Mouse (Mus musculus): ENCODE results near the gene Gm5105.

The Gm5105 gene

GRCm38 (mm10) chr3:138067288-138067687 lies at the start of gene Gm5105:
Gene Gm5105, minus strand, starts transcription at chr3:138067388.
- no peak for DNase-seq (ENCODE audit: low read depth, low spot score)

DNA sequence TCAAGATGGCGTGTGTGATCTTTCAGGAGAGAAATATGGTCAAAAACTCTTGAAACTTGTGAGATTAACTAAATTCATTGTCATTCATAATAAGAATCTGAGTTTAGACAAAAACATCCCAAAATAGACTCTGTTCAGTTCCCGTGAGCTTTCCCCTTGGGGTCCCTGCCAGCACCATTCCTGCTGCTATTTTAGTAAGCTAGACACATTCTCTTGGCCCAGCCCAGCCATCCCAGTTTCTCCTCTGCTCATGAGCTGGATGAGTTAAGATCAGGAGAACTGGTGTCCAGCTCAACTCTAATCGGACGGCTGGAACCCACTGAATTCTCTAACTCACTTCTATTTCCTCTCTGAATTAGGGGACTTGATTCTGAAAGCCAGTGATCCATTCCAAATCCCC lies 49.7 kb upstream of the Gm5105 start:
- no peak for DNase-seq (ENCODE audit: low read depth, low spot score)

GRCm38 (mm10) chr3:138114106-138114505 lies 46.9 kb upstream of the Gm5105 start:
- no peak for DNase-seq (ENCODE audit: low read depth, low spot score)

DNA sequence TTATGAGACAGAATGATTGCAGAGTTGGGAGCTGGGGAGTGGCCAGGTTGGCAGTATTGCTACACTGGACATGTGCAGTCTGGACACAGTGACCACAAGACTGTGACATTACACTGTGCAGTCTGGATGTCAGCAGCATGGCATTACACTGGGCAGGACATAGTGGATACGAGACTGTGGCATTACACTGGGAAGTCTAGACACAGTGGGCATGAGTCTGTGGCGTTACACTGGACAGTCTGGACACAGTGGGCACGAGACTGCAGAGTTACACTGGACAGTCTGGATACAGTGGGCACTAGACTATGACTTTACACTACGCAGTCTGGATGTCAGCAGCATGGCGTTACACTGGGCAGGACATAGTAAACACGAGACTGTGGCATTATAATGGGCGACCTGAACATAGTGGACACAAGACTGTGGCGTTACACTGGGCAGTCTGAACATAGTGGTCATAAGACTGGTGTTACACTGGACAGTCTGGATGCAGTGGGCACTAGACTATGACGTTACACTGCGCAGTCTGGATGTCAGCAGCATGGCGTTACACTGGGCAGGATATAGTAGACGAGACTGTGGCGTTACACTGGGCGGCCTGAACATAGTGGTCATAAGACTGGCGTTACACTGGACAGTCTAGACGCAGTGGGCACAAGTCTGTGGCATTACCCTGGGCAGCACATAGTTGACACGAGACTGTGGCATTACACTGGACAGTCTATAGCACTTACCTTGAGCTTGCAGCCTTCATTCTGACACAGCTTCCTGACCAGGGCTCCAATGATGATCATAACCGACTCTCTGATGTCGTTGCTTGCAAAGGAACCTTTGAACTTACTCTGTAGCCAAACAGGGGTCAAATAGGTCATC lies 44.0 kb upstream of the Gm5105 start:
- no peak for DNase-seq (ENCODE audit: low read depth, low spot score)

DNA sequence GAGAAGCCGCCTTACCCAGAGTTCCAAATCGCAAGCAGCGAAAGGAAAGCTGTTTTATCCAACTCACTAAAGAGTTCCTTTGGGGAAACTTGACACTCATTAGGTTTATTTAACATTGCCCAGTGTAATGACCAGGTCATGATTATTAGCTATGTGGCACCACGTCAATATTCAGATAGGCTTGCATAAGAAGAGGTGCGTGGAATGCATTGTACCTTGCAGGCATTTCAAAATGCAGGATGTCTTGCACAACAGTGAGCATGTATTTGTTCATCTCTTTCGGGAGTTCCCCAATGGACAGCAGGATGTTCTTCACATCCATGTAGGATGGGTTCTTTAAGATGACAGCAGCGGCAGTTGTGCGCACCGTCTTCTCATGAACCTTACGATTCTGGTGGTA lies 39.7 kb upstream of the Gm5105 start:
- DNase-seq (ENCODE audit: low read depth, low spot score) = no peak

DNA sequence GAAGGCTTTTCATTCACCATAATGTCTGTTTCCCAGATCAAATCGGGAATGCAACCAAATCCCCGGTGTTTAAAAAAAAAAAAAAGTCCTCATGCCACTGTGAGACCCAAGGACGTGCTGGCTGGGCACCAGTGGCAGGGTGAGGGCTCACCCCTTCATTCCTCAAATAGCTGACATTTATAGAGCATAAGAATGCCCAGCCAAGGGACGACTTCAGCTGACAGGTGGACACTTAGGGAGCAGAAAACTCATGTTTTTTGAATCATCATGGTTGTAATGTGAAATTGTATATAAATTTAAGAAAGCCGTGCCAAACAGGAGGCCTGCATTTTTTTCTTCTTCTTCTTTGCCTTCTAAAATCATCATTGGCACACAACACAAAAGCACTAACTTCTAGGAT lies 37.9 kb upstream of the Gm5105 start:
- no peak for DNase-seq (ENCODE audit: low read depth, low spot score)

DNA sequence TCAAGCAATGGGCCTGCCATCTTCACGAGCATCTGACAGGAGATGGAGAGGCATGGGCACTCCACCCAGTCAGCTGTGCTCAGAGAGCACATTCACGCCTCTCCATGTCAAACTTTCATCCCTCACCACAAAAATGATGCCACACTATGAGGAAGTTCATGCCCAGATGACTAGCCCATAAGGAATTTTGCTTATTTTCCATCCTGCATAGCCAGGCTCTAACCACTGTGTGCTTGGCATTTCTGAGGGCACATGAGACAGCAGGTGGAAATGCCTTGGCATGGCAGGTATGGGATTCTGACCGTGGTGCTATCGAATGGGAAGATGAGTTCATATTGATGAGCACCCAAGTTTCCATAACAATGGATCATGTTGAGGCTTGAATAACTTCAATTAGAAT lies 36.5 kb upstream of the Gm5105 start:
- DNase-seq (ENCODE audit: low read depth, low spot score) = no peak

DNA sequence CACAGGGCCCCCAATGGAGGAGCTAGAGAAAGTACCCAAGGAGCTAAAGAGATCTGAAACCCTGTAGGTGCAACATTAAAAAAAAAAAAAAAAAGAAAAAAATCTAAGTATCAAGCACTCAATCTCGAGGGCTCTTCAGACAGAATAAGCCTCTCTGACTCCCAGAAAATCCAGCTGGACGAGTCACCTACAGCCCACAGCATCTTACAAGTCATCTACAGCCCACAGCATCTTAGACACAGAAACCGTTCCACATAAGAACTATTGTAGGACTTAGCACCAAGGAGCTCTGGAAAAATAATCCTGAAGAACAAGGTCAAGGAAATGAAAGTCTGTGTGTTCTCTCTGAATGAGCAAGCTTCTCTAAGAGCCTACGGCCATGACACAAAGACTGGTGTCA lies 34.7 kb upstream of the Gm5105 start:
- DNase-seq (ENCODE audit: low read depth, low spot score) = no peak

- DNase-seq (ENCODE audit: low read depth, low spot score) = no peak
These were observed 30.5 kb upstream of the Gm5105 start for GRCm38 (mm10) chr3:138097718-138098117.

GRCm38 (mm10) chr3:138096263-138097028 lies 29.3 kb upstream of the Gm5105 start:
- no peak for DNase-seq (ENCODE audit: low read depth, low spot score)

DNA sequence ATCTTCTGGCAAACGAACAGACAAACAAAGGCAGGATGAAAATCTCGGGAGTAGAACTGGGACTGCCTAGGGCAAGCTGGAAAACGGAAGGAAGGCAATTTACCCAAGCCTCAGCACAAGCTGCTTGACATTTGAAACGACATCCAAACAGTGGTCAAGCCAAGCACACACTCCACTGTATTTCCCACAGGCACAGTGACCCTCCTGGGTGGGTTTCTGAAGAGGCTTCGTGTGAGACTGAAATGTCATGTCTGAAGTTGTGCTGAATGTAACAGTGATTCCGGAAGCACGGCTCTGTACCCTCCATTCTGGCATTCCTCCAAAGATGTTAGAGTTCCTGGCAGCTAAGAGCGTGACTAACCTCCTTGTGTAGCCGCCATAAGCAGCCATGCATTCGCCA lies 28.5 kb upstream of the Gm5105 start:
- DNase-seq (ENCODE audit: low read depth, low spot score) = no peak

DNA sequence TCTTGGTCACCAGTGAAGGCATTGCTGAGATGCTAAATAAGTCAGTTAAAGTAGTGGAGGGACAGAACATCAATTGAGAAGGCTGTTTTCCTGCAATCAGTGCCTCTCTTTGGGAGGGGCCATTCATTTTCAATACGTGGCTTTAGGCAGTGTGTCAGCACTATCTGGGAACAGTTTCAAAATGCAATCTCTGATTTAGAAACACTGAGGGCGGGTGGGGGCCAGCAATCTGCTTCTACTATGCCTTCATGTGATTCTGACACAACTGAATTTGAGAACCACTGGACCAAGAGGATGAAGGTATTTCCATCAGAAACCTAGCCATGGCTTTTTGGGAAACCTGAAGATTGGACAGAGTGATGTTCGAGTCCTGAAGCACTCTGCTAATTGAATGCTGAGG lies 28.1 kb upstream of the Gm5105 start:
- DNase-seq (ENCODE audit: low read depth, low spot score) = no peak

GRCm38 (mm10) chr3:138083896-138084295 lies 16.7 kb upstream of the Gm5105 start:
- no peak for DNase-seq (ENCODE audit: low read depth, low spot score)

GRCm38 (mm10) chr3:138083073-138083637 lies 16.0 kb upstream of the Gm5105 start:
- no peak for DNase-seq (ENCODE audit: low read depth, low spot score)

- no peak for DNase-seq (ENCODE audit: low read depth, low spot score)
These were observed 11.5 kb upstream of the Gm5105 start for GRCm38 (mm10) chr3:138078701-138079100.

- no peak for DNase-seq (ENCODE audit: low read depth, low spot score)
These were observed 10.5 kb upstream of the Gm5105 start for GRCm38 (mm10) chr3:138077476-138078340.

DNA sequence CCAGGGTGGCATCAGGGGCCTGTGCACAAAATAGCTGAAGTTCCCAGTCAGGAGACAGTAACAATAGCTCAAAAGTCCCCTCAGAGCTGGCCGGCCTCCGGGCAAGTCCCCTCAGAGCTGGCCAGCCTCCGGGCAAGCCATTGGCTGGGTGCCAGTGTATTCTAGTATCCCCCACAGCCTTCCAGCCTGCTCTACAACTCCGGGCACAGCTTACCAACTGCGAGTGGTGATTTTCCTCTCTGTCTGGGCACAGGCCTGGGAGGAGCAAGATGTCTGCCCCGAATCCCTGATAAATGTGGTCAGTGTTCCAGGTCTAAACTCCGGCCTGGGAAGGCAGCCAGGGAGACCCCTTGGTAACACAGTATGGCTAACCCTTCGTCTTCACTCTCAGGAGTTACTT lies 8.0 kb upstream of the Gm5105 start:
- DNase-seq (ENCODE audit: low read depth, low spot score) = no peak

- no peak for DNase-seq (ENCODE audit: low read depth, low spot score)
These were observed 7.0 kb upstream of the Gm5105 start for GRCm38 (mm10) chr3:138074214-138074613.

GRCm38 (mm10) chr3:138071476-138072073 lies 4.4 kb upstream of the Gm5105 start:
- DNase-seq (ENCODE audit: low read depth, low spot score) = no peak

DNA sequence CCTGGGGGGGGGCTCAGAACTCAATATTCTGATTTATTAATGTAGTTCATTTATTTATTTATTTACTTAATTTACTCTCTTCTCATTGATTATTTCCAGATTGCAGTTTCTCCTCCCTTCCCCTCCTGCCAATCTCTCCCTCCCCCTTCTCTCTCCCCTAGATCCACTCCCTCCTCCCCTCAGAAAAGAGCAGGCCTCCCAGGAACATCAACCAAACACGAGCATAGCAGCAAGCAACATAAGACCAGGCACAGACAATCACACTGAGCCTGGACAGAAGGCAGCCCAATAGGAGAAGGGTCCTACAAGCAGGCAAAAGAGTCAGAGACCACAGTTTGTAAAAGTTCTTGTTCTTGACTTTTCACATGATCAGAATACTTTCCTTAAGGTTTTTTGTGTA lies 3.8 kb upstream of the Gm5105 start:
- DNase-seq (ENCODE audit: low read depth, low spot score) = peak; percentile 21

All from forelimb bud, embryonic 11.5 days (tissue).